Mouse (Mus musculus): ENCODE measurements around the gene Ldb3. TPM values are rescaled to one million over a fixed set of nuclear protein-coding genes. Genes with fewer than 3 reads are reported as not detected.

Ldb3 gene
- 29.9 and 102 TPM in 2 replicates for polyA plus RNA-seq (2012; rRNA removed)

- H3K4me1 ChIP-seq (ENCODE audit: control insufficient read depth, insufficient read depth, insufficient read length, low read length), result peaks cover 52% of the 10 kb centered on the region
- H3K4me3 ChIP-seq (ENCODE audit: low read depth, low read length), result peak within 1 kb of the TSS; percentile 65
- H3K27me3 ChIP-seq (ENCODE audit: control insufficient read depth, insufficient read depth, low read length), result no peaks in the 10 kb centered on the region
- TF ChIP-seq CTCF (IDR thresholded peaks at IDR 0.05; ENCODE audit: extremely low read depth, insufficient read length, insufficient replicate concordance, low read depth, low read length) (no peak), POLR2A (IDR thresholded peaks at IDR 0.05; ENCODE audit: low read depth, low read length) (peak; percentile 80)
- peak within 1 kb of the TSS; percentile 98 for H3K27ac ChIP-seq (ENCODE audit: insufficient read depth, low read depth, low read length)
- WGBS, result 52% methylated on average over 8 of the region's 8 CpGs
- 0 out of 2 replicates have a peak, but pooled peaks cover 2% of the 10 kb centered on the region for H3K36me3 ChIP-seq (ENCODE audit: control insufficient read depth, insufficient read depth, low read length)
These were observed at the start of gene Ldb3 for GRCm38 (mm10) chr14:34588498-34588897. Gene Ldb3 (minus strand): TSS chr14:34588682.

GRCm38 (mm10) chr14:34635721-34636120, 47.2 kb upstream of the Ldb3 start:
- H3K36me3 ChIP-seq (ENCODE audit: control insufficient read depth, insufficient read depth, low read length), result no peaks in the 10 kb centered on the region
- H3K27me3 ChIP-seq (ENCODE audit: control insufficient read depth, insufficient read depth, low read length), result no peaks in the 10 kb centered on the region
- no peaks in the 10 kb centered on the region for H3K4me1 ChIP-seq (ENCODE audit: control insufficient read depth, insufficient read depth, insufficient read length, low read length)
- no peak overlapping the region for H3K27ac ChIP-seq (ENCODE audit: insufficient read depth, low read depth, low read length)
- WGBS, result 72% methylated on average over 6 of the region's 6 CpGs
- H3K4me3 ChIP-seq (ENCODE audit: low read depth, low read length), result no peak overlapping the region
- TF ChIP-seq POLR2A (IDR thresholded peaks at IDR 0.05; ENCODE audit: low read depth, low read length) (no peak), CTCF (IDR thresholded peaks at IDR 0.05; ENCODE audit: extremely low read depth, insufficient read length, insufficient replicate concordance, low read depth, low read length) (no peak)

- Histone ChIP-seq H3K36me3 (ENCODE audit: control insufficient read depth, insufficient read depth, low read length) (no peaks in the 10 kb centered on the region), H3K4me1 (ENCODE audit: control insufficient read depth, insufficient read depth, insufficient read length, low read length) (no peaks in the 10 kb centered on the region), H3K4me3 (ENCODE audit: low read depth, low read length) (no peak overlapping the region), H3K27ac (ENCODE audit: insufficient read depth, low read depth, low read length) (no peak overlapping the region), H3K27me3 (ENCODE audit: control insufficient read depth, insufficient read depth, low read length) (no peaks in the 10 kb centered on the region)
- TF ChIP-seq POLR2A (IDR thresholded peaks at IDR 0.05; ENCODE audit: low read depth, low read length) (no peak), CTCF (IDR thresholded peaks at IDR 0.05; ENCODE audit: extremely low read depth, insufficient read length, insufficient replicate concordance, low read depth, low read length) (no peak)
- 53% methylated on average over 7 of the region's 7 CpGs for WGBS
These were observed 46.7 kb upstream of the Ldb3 start for GRCm38 (mm10) chr14:34635192-34635591.

GRCm38 (mm10) chr14:34632722-34633448, 44.4 kb upstream of the Ldb3 start:
- H3K27me3 ChIP-seq (ENCODE audit: control insufficient read depth, insufficient read depth, low read length), result no peaks in the 10 kb centered on the region
- no peaks in the 10 kb centered on the region for H3K4me1 ChIP-seq (ENCODE audit: control insufficient read depth, insufficient read depth, insufficient read length, low read length)
- WGBS, result 47% methylated on average over 10 of the region's 10 CpGs

GRCm38 (mm10) chr14:34626824-34627223, 38.3 kb upstream of the Ldb3 start:
- TF ChIP-seq POLR2A (IDR thresholded peaks at IDR 0.05; ENCODE audit: low read depth, low read length) (no peak), CTCF (IDR thresholded peaks at IDR 0.05; ENCODE audit: extremely low read depth, insufficient read length, insufficient replicate concordance, low read depth, low read length) (no peak)
- 0 out of 2 replicates have a peak overlapping the region, but pooled peaks have one; percentile 16 for H3K27ac ChIP-seq (ENCODE audit: insufficient read depth, low read depth, low read length)
- no peak overlapping the region for H3K4me3 ChIP-seq (ENCODE audit: low read depth, low read length)
- no peaks in the 10 kb centered on the region for H3K27me3 ChIP-seq (ENCODE audit: control insufficient read depth, insufficient read depth, low read length)
- 30% methylated on average over 7 of the region's 7 CpGs for WGBS
- H3K36me3 ChIP-seq (ENCODE audit: control insufficient read depth, insufficient read depth, low read length), result no peaks in the 10 kb centered on the region
- H3K4me1 ChIP-seq (ENCODE audit: control insufficient read depth, insufficient read depth, insufficient read length, low read length), result peaks cover 7% of the 10 kb centered on the region; the same call in 1 of the 2 replicates

More at GRCm38 (mm10) chr14:34632722-34633448, 44.4 kb upstream of the Ldb3 start:
- no peaks in the 10 kb centered on the region for H3K36me3 ChIP-seq (ENCODE audit: control insufficient read depth, insufficient read depth, low read length)
- TF ChIP-seq CTCF (IDR thresholded peaks at IDR 0.05; ENCODE audit: extremely low read depth, insufficient read length, insufficient replicate concordance, low read depth, low read length), result no peak
- no peak for TF ChIP-seq POLR2A (IDR thresholded peaks at IDR 0.05; ENCODE audit: low read depth, low read length)
- H3K27ac ChIP-seq (ENCODE audit: insufficient read depth, low read depth, low read length), result no peak overlapping the region
- no peak overlapping the region for H3K4me3 ChIP-seq (ENCODE audit: low read depth, low read length)

GRCm38 (mm10) chr14:34623531-34624210, 35.2 kb upstream of the Ldb3 start:
- TF ChIP-seq POLR2A (IDR thresholded peaks at IDR 0.05; ENCODE audit: low read depth, low read length) (no peak), CTCF (IDR thresholded peaks at IDR 0.05; ENCODE audit: extremely low read depth, insufficient read length, insufficient replicate concordance, low read depth, low read length) (no peak)

GRCm38 (mm10) chr14:34623074-34623473, 34.6 kb upstream of the Ldb3 start:
- Histone ChIP-seq H3K4me3 (ENCODE audit: low read depth, low read length) (no peak overlapping the region), H3K27ac (ENCODE audit: insufficient read depth, low read depth, low read length) (peak overlapping the region; percentile 38; the same call in 1 of the 2 replicates), H3K4me1 (ENCODE audit: control insufficient read depth, insufficient read depth, insufficient read length, low read length) (peaks cover 13% of the 10 kb centered on the region; the same call in 1 of the 2 replicates), H3K36me3 (ENCODE audit: control insufficient read depth, insufficient read depth, low read length) (no peaks in the 10 kb centered on the region), H3K27me3 (ENCODE audit: control insufficient read depth, insufficient read depth, low read length) (no peaks in the 10 kb centered on the region)
- WGBS, result 82% methylated on average over 5 of the region's 5 CpGs
- TF ChIP-seq POLR2A (IDR thresholded peaks at IDR 0.05; ENCODE audit: low read depth, low read length), result no peak
- TF ChIP-seq CTCF (IDR thresholded peaks at IDR 0.05; ENCODE audit: extremely low read depth, insufficient read length, insufficient replicate concordance, low read depth, low read length), result no peak

More at GRCm38 (mm10) chr14:34623531-34624210, 35.2 kb upstream of the Ldb3 start:
- Histone ChIP-seq H3K4me3 (ENCODE audit: low read depth, low read length) (peak overlapping the region; percentile 31), H3K36me3 (ENCODE audit: control insufficient read depth, insufficient read depth, low read length) (no peaks in the 10 kb centered on the region), H3K27me3 (ENCODE audit: control insufficient read depth, insufficient read depth, low read length) (no peaks in the 10 kb centered on the region), H3K4me1 (ENCODE audit: control insufficient read depth, insufficient read depth, insufficient read length, low read length) (peaks cover 12% of the 10 kb centered on the region; the same call in 1 of the 2 replicates), H3K27ac (ENCODE audit: insufficient read depth, low read depth, low read length) (peak overlapping the region; percentile 85)
- WGBS, result 18% methylated on average over 16 of the region's 16 CpGs

Measured in small intestine, adult 2 months (tissue).